Mouse (Mus musculus): ENCODE data around the gene Zfp541. TPM values are rescaled to one million over a fixed set of nuclear protein-coding genes. Genes with fewer than 3 reads are reported as not detected.
A peak's percentile ranks its signal among the peaks of the same experiment; 100 is the strongest.

The Zfp541 gene
- total and polyA plus RNA-seq, 2 experiments: 0.02 TPM; not detected in 1

DNA sequence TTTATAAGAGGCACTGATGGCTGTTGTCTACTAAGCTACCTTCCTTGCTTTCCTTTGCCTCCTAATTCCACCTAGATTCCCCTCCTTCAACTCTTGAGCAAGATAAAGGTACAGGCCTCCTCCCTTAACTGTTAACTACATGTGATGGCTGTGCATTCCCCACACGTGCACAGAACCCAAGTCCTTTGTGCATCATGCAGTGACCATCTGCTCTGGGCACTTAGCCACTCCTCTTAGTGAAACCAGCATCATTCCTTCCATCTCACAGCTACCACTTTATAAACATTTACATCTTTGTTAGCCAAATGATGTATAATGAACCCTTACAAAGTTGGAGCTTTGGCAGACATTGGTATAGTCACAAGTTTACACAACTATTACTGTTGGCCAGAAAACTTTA is 18.3 kb downstream of the Zfp541 start:
- Histone ChIP-seq H3K79me2 (ENCODE audit: control insufficient read depth, insufficient read depth, low read length) (no peaks in the 10 kb centered on the region), H3K9ac (ENCODE audit: low read depth, low read length) (no peak overlapping the region), H3K4me3 (ENCODE audit: insufficient read depth, low read depth, low read length) (no peak overlapping the region), H3K36me3 (ENCODE audit: control insufficient read depth, insufficient read depth, low read length) (no peaks in the 10 kb centered on the region), H3K27ac (replicated peaks; ENCODE audit: insufficient read depth, low read depth, low read length) (no peak overlapping the region), H3K27me3 (ENCODE audit: control insufficient read depth, insufficient read depth, low read length) (no peaks in the 10 kb centered on the region), H3K4me1 (ENCODE audit: control insufficient read depth, insufficient read depth, low read length) (no peaks in the 10 kb centered on the region)
- WGBS: 67% methylated on average over 1 of the region's 1 CpGs
- no peak for DNase-seq (ENCODE audit: extremely low read depth, low read depth, low spot score)
- TF ChIP-seq CTCF (IDR thresholded peaks at IDR 0.05; ENCODE audit: low read depth, low read length) (no peak), POLR2A (IDR thresholded peaks at IDR 0.05; ENCODE audit: extremely low read depth, insufficient read depth, low read length) (no peak)

DNA sequence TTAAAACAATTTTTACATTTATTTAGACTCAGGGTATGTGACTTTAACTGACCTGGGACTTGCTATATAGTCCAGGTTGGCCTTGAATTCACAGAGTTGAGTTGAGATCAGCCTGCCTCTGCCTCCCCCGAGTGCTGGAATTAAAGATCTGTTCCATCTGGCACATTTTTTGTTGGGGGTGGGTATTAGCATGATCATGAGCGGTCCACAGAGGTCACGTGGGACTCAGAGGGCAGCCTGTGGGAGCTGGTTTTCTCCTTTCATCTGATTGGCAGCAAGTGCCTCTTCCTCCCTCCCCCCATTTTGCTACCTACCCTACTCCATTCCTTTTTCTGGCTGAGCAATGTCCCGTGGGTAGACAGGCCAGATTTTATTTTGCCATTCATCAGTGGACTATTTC is 19.0 kb downstream of the Zfp541 start:
- no peak for TF ChIP-seq POLR2A (IDR thresholded peaks at IDR 0.05; ENCODE audit: extremely low read depth, insufficient read depth, low read length)
- no peak for TF ChIP-seq CTCF (IDR thresholded peaks at IDR 0.05; ENCODE audit: low read depth, low read length)
- 69% methylated on average over 4 of the region's 4 CpGs for WGBS
- H3K9ac ChIP-seq (ENCODE audit: low read depth, low read length): no peak overlapping the region
- no peak overlapping the region for H3K27ac ChIP-seq (replicated peaks; ENCODE audit: insufficient read depth, low read depth, low read length)
- H3K79me2 ChIP-seq (ENCODE audit: control insufficient read depth, insufficient read depth, low read length): no peaks in the 10 kb centered on the region
- H3K27me3 ChIP-seq (ENCODE audit: control insufficient read depth, insufficient read depth, low read length): no peaks in the 10 kb centered on the region
- H3K4me3 ChIP-seq (ENCODE audit: insufficient read depth, low read depth, low read length): no peak overlapping the region
- DNase-seq (ENCODE audit: extremely low read depth, low read depth, low spot score): no peak
- H3K4me1 ChIP-seq (ENCODE audit: control insufficient read depth, insufficient read depth, low read length): no peaks in the 10 kb centered on the region
- no peaks in the 10 kb centered on the region for H3K36me3 ChIP-seq (ENCODE audit: control insufficient read depth, insufficient read depth, low read length)

DNA sequence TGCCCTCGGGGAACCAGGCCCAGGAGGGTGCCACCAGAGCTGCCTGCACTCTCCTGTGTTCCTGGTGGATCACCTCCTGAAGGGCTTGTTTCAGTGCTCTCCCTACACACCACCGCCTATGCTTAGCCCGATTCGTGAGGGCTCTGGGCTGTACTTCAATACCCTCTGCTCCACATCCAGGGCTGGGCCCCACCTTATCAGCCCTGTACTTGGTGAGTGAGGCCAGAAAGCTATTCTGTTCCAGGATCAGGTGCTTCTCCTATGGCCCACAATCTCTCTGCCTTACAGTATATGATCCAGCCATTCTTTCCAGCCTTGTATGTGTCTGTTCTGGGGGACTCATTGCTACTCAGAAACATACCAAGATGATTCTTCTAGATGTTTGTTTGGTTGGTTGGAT is 21.7 kb downstream of the Zfp541 start:
- no peaks in the 10 kb centered on the region for H3K79me2 ChIP-seq (ENCODE audit: control insufficient read depth, insufficient read depth, low read length)
- no peak overlapping the region for H3K4me3 ChIP-seq (ENCODE audit: insufficient read depth, low read depth, low read length)
- H3K4me1 ChIP-seq (ENCODE audit: control insufficient read depth, insufficient read depth, low read length): no peaks in the 10 kb centered on the region
- no peaks in the 10 kb centered on the region for H3K36me3 ChIP-seq (ENCODE audit: control insufficient read depth, insufficient read depth, low read length)
- H3K27ac ChIP-seq (replicated peaks; ENCODE audit: insufficient read depth, low read depth, low read length): no peak overlapping the region
- no peak for TF ChIP-seq CTCF (IDR thresholded peaks at IDR 0.05; ENCODE audit: low read depth, low read length)
- TF ChIP-seq POLR2A (IDR thresholded peaks at IDR 0.05; ENCODE audit: extremely low read depth, insufficient read depth, low read length): no peak
- H3K9ac ChIP-seq (ENCODE audit: low read depth, low read length): no peak overlapping the region
- 68% methylated on average over 4 of the region's 4 CpGs for WGBS
- no peaks in the 10 kb centered on the region for H3K27me3 ChIP-seq (ENCODE audit: control insufficient read depth, insufficient read depth, low read length)
- no peak for DNase-seq (ENCODE audit: extremely low read depth, low read depth, low spot score)

DNA sequence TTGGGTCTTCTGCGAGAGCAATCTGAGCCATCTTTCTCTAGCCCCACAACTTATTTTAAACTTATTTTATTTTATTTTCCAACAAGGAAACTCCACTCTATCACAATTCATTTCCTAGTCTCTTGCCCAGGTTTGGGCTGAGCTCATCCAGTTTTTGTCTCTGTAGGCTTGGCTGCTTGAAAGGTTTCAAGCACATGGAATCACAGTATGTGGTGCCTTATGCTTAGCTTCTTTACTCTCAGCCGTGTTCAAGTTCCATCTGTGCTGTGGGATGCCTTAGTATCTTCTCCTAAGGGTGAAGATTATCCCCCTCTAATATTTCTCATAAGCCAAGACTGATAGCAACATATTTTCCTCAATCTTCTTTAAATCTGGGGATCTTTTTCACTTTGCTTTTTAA is 26.0 kb downstream of the Zfp541 start:
- Histone ChIP-seq H3K9ac (ENCODE audit: low read depth, low read length) (no peak overlapping the region), H3K4me3 (ENCODE audit: insufficient read depth, low read depth, low read length) (no peak overlapping the region), H3K27ac (replicated peaks; ENCODE audit: insufficient read depth, low read depth, low read length) (no peak overlapping the region), H3K27me3 (ENCODE audit: control insufficient read depth, insufficient read depth, low read length) (no peaks in the 10 kb centered on the region), H3K36me3 (ENCODE audit: control insufficient read depth, insufficient read depth, low read length) (no peaks in the 10 kb centered on the region), H3K4me1 (ENCODE audit: control insufficient read depth, insufficient read depth, low read length) (no peaks in the 10 kb centered on the region), H3K79me2 (ENCODE audit: control insufficient read depth, insufficient read depth, low read length) (no peaks in the 10 kb centered on the region)
- TF ChIP-seq CTCF (IDR thresholded peaks at IDR 0.05; ENCODE audit: low read depth, low read length) (no peak), POLR2A (IDR thresholded peaks at IDR 0.05; ENCODE audit: extremely low read depth, insufficient read depth, low read length) (no peak)
- 74% methylated on average over 2 of the region's 2 CpGs for WGBS
- no peak for DNase-seq (ENCODE audit: extremely low read depth, low read depth, low spot score)

DNA sequence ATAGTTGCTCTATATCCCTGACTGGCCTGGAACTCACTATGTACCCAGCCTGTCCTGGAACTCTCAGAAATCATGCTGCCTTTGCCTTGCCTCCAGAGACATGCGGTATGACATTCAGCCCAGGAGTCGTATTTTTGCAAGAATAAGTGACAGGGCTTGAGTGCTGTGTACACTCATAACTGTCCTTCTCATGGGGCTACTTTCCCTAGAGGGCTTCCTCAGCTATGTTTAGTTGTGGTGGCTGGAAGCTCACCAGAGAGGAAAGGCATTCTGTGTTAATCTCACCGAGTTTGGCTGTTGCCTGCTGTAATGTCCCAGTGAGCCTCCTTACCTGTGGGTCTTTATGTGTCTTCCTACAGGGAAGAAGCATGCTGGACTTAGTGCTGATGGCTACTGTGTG is 33.0 kb downstream of the Zfp541 start:
- whole genome bisulfite sequencing: 79% methylated on average over 3 of the region's 3 CpGs
- no peak overlapping the region for H3K9ac ChIP-seq (ENCODE audit: low read depth, low read length)
- peaks cover 10% of the 10 kb centered on the region; the same call in 1 of the 2 replicates for H3K79me2 ChIP-seq (ENCODE audit: control insufficient read depth, insufficient read depth, low read length)
- H3K36me3 ChIP-seq (ENCODE audit: control insufficient read depth, insufficient read depth, low read length): no peaks in the 10 kb centered on the region
- no peak for DNase-seq (ENCODE audit: extremely low read depth, low read depth, low spot score)
- H3K4me1 ChIP-seq (ENCODE audit: control insufficient read depth, insufficient read depth, low read length): peaks cover 3% of the 10 kb centered on the region
- H3K4me3 ChIP-seq (ENCODE audit: insufficient read depth, low read depth, low read length): no peak overlapping the region
- H3K27me3 ChIP-seq (ENCODE audit: control insufficient read depth, insufficient read depth, low read length): no peaks in the 10 kb centered on the region
- TF ChIP-seq POLR2A (IDR thresholded peaks at IDR 0.05; ENCODE audit: extremely low read depth, insufficient read depth, low read length): no peak
- no peak for TF ChIP-seq CTCF (IDR thresholded peaks at IDR 0.05; ENCODE audit: low read depth, low read length)
- H3K27ac ChIP-seq (replicated peaks; ENCODE audit: insufficient read depth, low read depth, low read length): no peak overlapping the region

DNA sequence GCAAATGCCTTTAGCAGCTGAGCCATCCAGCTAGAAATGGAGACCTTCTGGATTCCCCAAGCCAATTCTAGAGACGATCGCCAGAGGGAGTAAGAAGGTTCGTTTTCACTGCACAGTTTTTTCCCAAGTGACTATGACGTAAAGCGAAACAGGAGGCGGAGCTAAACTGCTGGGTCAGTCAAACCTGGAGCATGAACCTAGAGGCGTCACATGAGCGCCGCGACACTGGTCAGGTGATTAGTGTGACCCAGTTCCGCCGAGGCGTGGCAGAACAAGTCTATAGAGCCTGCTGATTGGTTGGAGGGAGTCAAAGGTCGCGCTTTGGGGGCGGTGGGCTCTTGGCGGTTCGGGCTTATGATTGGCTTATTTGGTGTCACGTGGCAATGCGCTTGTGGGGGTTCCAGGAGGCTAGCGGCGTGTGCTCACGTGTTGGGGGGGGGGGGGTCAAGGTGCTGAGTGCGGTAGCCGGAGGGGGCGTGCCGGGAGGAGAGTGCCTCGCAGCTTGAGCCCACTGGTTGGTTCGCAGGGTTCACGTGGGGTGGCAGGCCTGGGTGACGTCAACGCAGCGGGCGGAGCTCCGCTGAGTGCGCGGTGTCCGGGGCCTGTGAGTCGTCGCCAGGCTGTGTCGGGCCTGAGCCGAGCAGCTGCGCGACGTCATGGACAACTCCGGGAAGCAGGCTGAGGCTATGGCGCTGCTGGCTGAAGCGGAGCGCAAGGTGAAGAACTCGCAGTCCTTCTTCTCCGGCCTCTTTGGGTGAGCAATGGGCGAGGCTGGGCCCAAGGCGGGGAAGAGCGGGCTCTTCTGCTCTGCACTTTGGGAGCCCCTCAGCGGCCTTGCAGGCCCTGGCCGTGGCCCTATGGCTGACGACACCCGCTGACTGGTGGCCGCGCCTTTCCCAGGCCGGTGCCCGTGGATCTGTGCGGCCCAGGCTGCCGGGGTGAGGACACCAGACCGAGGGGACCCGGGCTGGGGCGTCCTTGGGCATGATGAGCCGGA is 36.7 kb downstream of the Zfp541 start, which contains the start of gene Napa:
TSS of gene Napa (plus strand) at position 438 of the 997 bp plus-strand sequence.
- Histone ChIP-seq H3K9ac (ENCODE audit: low read depth, low read length) (peak within 1 kb of the TSS; percentile 98), H3K27me3 (ENCODE audit: control insufficient read depth, insufficient read depth, low read length) (no peaks in the 10 kb centered on the region), H3K36me3 (ENCODE audit: control insufficient read depth, insufficient read depth, low read length) (no peaks in the 10 kb centered on the region), H3K27ac (replicated peaks; ENCODE audit: insufficient read depth, low read depth, low read length) (peak within 1 kb of the TSS; percentile 86), H3K79me2 (ENCODE audit: control insufficient read depth, insufficient read depth, low read length) (peaks cover 36% of the 10 kb centered on the region; the same call in 1 of the 2 replicates), H3K4me1 (ENCODE audit: control insufficient read depth, insufficient read depth, low read length) (peaks cover 6% of the 10 kb centered on the region), H3K4me3 (ENCODE audit: insufficient read depth, low read depth, low read length) (peak within 1 kb of the TSS; percentile 82)
- TF ChIP-seq CTCF (IDR thresholded peaks at IDR 0.05; ENCODE audit: low read depth, low read length) (no peak), POLR2A (IDR thresholded peaks at IDR 0.05; ENCODE audit: extremely low read depth, insufficient read depth, low read length) (peak; percentile 97)
- DNase-seq (ENCODE audit: extremely low read depth, low read depth, low spot score): peak; percentile 99
- under 1% methylated on average over 66 of the region's 68 CpGs for WGBS
